Mouse (Mus musculus) MEL (cell line): ENCODE results near the gene Cpt1a. TPM values are rescaled to one million over a fixed set of nuclear protein-coding genes. Genes with fewer than 3 reads are reported as not detected.

ENCODE experiments used
- DNase-seq: peaks from one replicate; pipeline ENCODE4 v3.0.0; 2011; ENCODE audit warnings: low read depth, low spot score
- H3K27ac ChIP-seq: 2 replicates; pipeline ENCODE4 v1.5.1; 2012; ENCODE audit warnings: low read depth, mild to moderate bottlenecking, control low read depth, low read length, moderate library complexity; ENCODE audit not compliant: control insufficient read depth
- H3K27me3 ChIP-seq, 2 experiments: fragments of 150-350 bp in 1 of 2; sonication (generic) in 1 of 2; 2 replicates each; pipeline ENCODE4 v1.6.1; 2012; ENCODE audit warnings: low read length in 2 of 2, mild to moderate bottlenecking in 2 of 2, improper control_type of control experiment in 1 of 2, moderate library complexity in 1 of 2; ENCODE audit not compliant: insufficient read depth in 2 of 2, control insufficient read depth in 1 of 2
- H3K36me3 ChIP-seq, 2 experiments: 2 replicates each; pipeline ENCODE4 v1.6.1; 2012 to 2014; ENCODE audit warnings: low read length in 2 of 2, improper control_type of control experiment in 1 of 2, inconsistent platforms in 1 of 2, mild to moderate bottlenecking in 1 of 2; ENCODE audit not compliant: insufficient read depth in 2 of 2, control insufficient read depth in 1 of 2
- H3K4me1 ChIP-seq, 2 experiments: fragments of 150-350 bp in 1 of 2; sonication (generic) in 1 of 2; 2 replicates each; pipeline ENCODE4 v1.6.1; 2012; ENCODE audit warnings: low read length in 2 of 2, improper control_type of control experiment in 1 of 2, mild to moderate bottlenecking in 1 of 2; ENCODE audit not compliant: insufficient read depth in 2 of 2, control insufficient read depth in 1 of 2
- H3K4me3 ChIP-seq, 2 experiments: fragments of 150-350 bp in 1 of 2; sonication (generic) in 1 of 2; 2 replicates each; pipeline ENCODE4 v1.5.1; 2012; ENCODE audit warnings: low read depth in 2 of 2, low read length in 2 of 2, mild to moderate bottlenecking in 2 of 2, moderate library complexity in 2 of 2, control low read depth in 1 of 2, improper control_type of control experiment in 1 of 2; ENCODE audit not compliant: control insufficient read depth in 1 of 2, insufficient read depth in 1 of 2
- H3K79me2 ChIP-seq: 2 replicates; pipeline ENCODE4 v1.6.1; 2012; ENCODE audit warnings: mild to moderate bottlenecking, low read length, moderate library complexity; ENCODE audit not compliant: control insufficient read depth, poor library complexity, insufficient read depth
- H3K9ac ChIP-seq: 2 replicates; pipeline ENCODE4 v1.6.1; 2012; ENCODE audit warnings: low read depth, mild to moderate bottlenecking, control low read depth, low read length, moderate library complexity; ENCODE audit not compliant: control insufficient read depth, poor library complexity, severe bottlenecking
- H3K9me3 ChIP-seq: fragments of 150-350 bp; sonication (generic); replicated peaks from 2 replicates; pipeline ENCODE4 v1.6.1; 2012; ENCODE audit warnings: mild to moderate bottlenecking, low read length, improper control_type of control experiment, moderate library complexity; ENCODE audit not compliant: insufficient read depth
- BHLHE40 ChIP-seq: IDR thresholded peaks from 2 replicates; pipeline ENCODE4 v1.6.1; 2012; ENCODE audit warnings: low read depth, mild to moderate bottlenecking, inconsistent platforms, low read length, improper control_type of control experiment, borderline replicate concordance
- CHD1 ChIP-seq: IDR thresholded peaks from 2 replicates; pipeline ENCODE4 v1.6.1; 2012; ENCODE audit warnings: low read depth, mild to moderate bottlenecking, inconsistent platforms, low read length, improper control_type of control experiment
- CHD2 ChIP-seq: IDR thresholded peaks from 2 replicates; pipeline ENCODE4 v1.6.1; 2011; ENCODE audit warnings: low read length, improper control_type of control experiment
- CTCF ChIP-seq, 3 experiments: IDR thresholded peaks in 2 of 3; conservative IDR thresholded peaks in 1 of 3; 2 replicates each; pipeline ENCODE4 v1.5.1; 2011 to 2012; ENCODE audit warnings: low read length in 3 of 3, low read depth in 2 of 3, mild to moderate bottlenecking in 2 of 3, improper control_type of control experiment in 1 of 3, inconsistent platforms in 1 of 3, mixed read lengths in 1 of 3, moderate library complexity in 1 of 3; ENCODE audit not compliant: control insufficient read depth in 1 of 3, insufficient read depth in 1 of 3, poor library complexity in 1 of 3, severe bottlenecking in 1 of 3
- E2F4 ChIP-seq: IDR thresholded peaks from 2 replicates; pipeline ENCODE4 v1.6.1; 2011; ENCODE audit warnings: low read depth, low read length, improper control_type of control experiment, borderline replicate concordance
- ETS1 ChIP-seq: IDR thresholded peaks from 2 replicates; pipeline ENCODE4 v1.6.1; 2012; ENCODE audit warnings: low read depth, mild to moderate bottlenecking, inconsistent platforms, low read length, improper control_type of control experiment, moderate library complexity
- GABPA ChIP-seq: IDR thresholded peaks from 2 replicates; pipeline ENCODE4 v1.6.1; 2012; ENCODE audit warnings: low read depth, mild to moderate bottlenecking, inconsistent platforms, low read length, improper control_type of control experiment, moderate library complexity
- GATA1 ChIP-seq: IDR thresholded peaks from 2 replicates; pipeline ENCODE4 v1.6.1; 2011; ENCODE audit warnings: low read depth, low read length, improper control_type of control experiment
- HCFC1 ChIP-seq: IDR thresholded peaks from 2 replicates; pipeline ENCODE4 v1.6.1; 2012; ENCODE audit warnings: low read depth, mild to moderate bottlenecking, inconsistent platforms, low read length, improper control_type of control experiment, moderate library complexity
- JUND ChIP-seq: IDR thresholded peaks from 2 replicates; pipeline ENCODE4 v1.6.1; 2011; ENCODE audit warnings: low read depth, mild to moderate bottlenecking, improper control_type of control experiment, low read length
- KAT2A ChIP-seq: conservative IDR thresholded peaks from 2 replicates; pipeline ENCODE4 v1.6.1; 2012; ENCODE audit warnings: low read depth, low read length, improper control_type of control experiment, inconsistent platforms
- MAFK ChIP-seq: IDR thresholded peaks from 2 replicates; pipeline ENCODE4 v1.6.1; 2011; ENCODE audit warnings: low read depth, mild to moderate bottlenecking, low read length, improper control_type of control experiment, borderline replicate concordance
- MEF2A ChIP-seq: IDR thresholded peaks from 2 replicates; pipeline ENCODE4 v1.6.1; 2014; ENCODE audit warnings: low read depth, mild to moderate bottlenecking, inconsistent platforms, low read length, improper control_type of control experiment; ENCODE audit not compliant: poor library complexity, insufficient replicate concordance, severe bottlenecking; ENCODE audit errors: extremely low read depth
- MYB ChIP-seq: IDR thresholded peaks from 2 replicates; pipeline ENCODE4 v1.6.1; 2011; ENCODE audit warnings: mild to moderate bottlenecking, low read depth, low read length, improper control_type of control experiment
- NELFE ChIP-seq: IDR thresholded peaks from 2 replicates; pipeline ENCODE4 v1.6.1; 2011; ENCODE audit warnings: low read depth, low read length, improper control_type of control experiment
- NRF1 ChIP-seq: IDR thresholded peaks from 2 replicates; pipeline ENCODE4 v1.6.1; 2014; ENCODE audit warnings: low read depth, mild to moderate bottlenecking, inconsistent platforms, low read length, improper control_type of control experiment, moderate library complexity; ENCODE audit not compliant: poor library complexity, insufficient read depth, severe bottlenecking
- POLR2AphosphoS2 ChIP-seq: IDR thresholded peaks from 2 replicates; pipeline ENCODE4 v1.6.1; 2011; ENCODE audit warnings: low read length, improper control_type of control experiment
- POLR2AphosphoS5 ChIP-seq: IDR thresholded peaks from 2 replicates; pipeline ENCODE4 v1.6.1; 2012; ENCODE audit warnings: low read depth, borderline replicate concordance, mild to moderate bottlenecking, inconsistent platforms, low read length, moderate library complexity, mixed read lengths
- RAD21 ChIP-seq: IDR thresholded peaks from 2 replicates; pipeline ENCODE4 v1.6.1; 2011; ENCODE audit warnings: mild to moderate bottlenecking, low read depth, low read length, improper control_type of control experiment
- RCOR1 ChIP-seq: IDR thresholded peaks from 2 replicates; pipeline ENCODE4 v1.6.1; 2012; ENCODE audit warnings: low read depth, mild to moderate bottlenecking, inconsistent platforms, low read length, improper control_type of control experiment
- SIN3A ChIP-seq: IDR thresholded peaks from 2 replicates; pipeline ENCODE4 v1.6.1; 2012; ENCODE audit warnings: low read length, improper control_type of control experiment, inconsistent platforms
- SMC3 ChIP-seq: IDR thresholded peaks from 2 replicates; pipeline ENCODE4 v1.6.1; 2011; ENCODE audit warnings: low read depth, low read length, improper control_type of control experiment
- TAL1 ChIP-seq: IDR thresholded peaks from 2 replicates; pipeline ENCODE4 v1.6.1; 2012; ENCODE audit warnings: mild to moderate bottlenecking, inconsistent platforms, low read length, moderate library complexity, mixed read lengths
- TCF12 ChIP-seq: IDR thresholded peaks from 2 replicates; pipeline ENCODE4 v1.6.1; 2014; ENCODE audit warnings: low read depth, mild to moderate bottlenecking, inconsistent platforms, low read length, improper control_type of control experiment, moderate library complexity
- USF1 ChIP-seq: IDR thresholded peaks from 2 replicates; pipeline ENCODE4 v1.6.1; 2014; ENCODE audit warnings: low read depth, mild to moderate bottlenecking, inconsistent platforms, low read length, improper control_type of control experiment, moderate library complexity
- USF2 ChIP-seq, 2 experiments: IDR thresholded peaks; 2 replicates each; pipeline ENCODE4 v1.6.1; 2011 to 2012; ENCODE audit warnings: improper control_type of control experiment in 2 of 2, low read length in 2 of 2, borderline replicate concordance in 1 of 2, inconsistent platforms in 1 of 2, low read depth in 1 of 2, mild to moderate bottlenecking in 1 of 2; ENCODE audit not compliant: insufficient read depth in 1 of 2
- ZC3H11A ChIP-seq: IDR thresholded peaks from 2 replicates; pipeline ENCODE4 v1.6.1; 2012; ENCODE audit warnings: low read depth, mild to moderate bottlenecking, inconsistent platforms, low read length, improper control_type of control experiment
- ZKSCAN1 ChIP-seq: IDR thresholded peaks from 2 replicates; pipeline ENCODE4 v1.6.1; 2012; ENCODE audit warnings: low read depth, mild to moderate bottlenecking, inconsistent platforms, low read length, improper control_type of control experiment, moderate library complexity
- ZMIZ1 ChIP-seq: IDR thresholded peaks from 2 replicates; pipeline ENCODE4 v1.6.1; 2012; ENCODE audit warnings: low read depth, mild to moderate bottlenecking, inconsistent platforms, low read length, improper control_type of control experiment, moderate library complexity
- ZNF384 ChIP-seq: IDR thresholded peaks from 2 replicates; pipeline ENCODE4 v1.6.1; 2012; ENCODE audit warnings: low read depth, mild to moderate bottlenecking, inconsistent platforms, low read length, improper control_type of control experiment
- polyA plus RNA-seq, 2 experiments: library from polyadenylated mRNA; stranded (reverse) in 1 of 2; unstranded in 1 of 2; fragments of >175 nt in 1 of 2; fragments of >200 nt in 1 of 2; gene quantifications; 2 replicates each; pipeline versions ENCODE4 v1.2.1 to v1.2.4; 2012; ENCODE audit warnings: low replicate concordance in 2 of 2, low read depth in 1 of 2; ENCODE audit not compliant: insufficient read length in 2 of 2, insufficient read depth in 1 of 2, missing spikeins in 1 of 2
- total RNA-seq: library from RNA; depleted of rRNA; stranded (reverse); fragments of 300-350 nt; gene quantifications from 2 replicates; pipeline ENCODE4 v1.2.3, GENCODE M21; 2012

The Cpt1a gene
- total and polyA plus RNA-seq, 3 experiments: 16.1 to 40.4 TPM; not detected in 1

DNA sequence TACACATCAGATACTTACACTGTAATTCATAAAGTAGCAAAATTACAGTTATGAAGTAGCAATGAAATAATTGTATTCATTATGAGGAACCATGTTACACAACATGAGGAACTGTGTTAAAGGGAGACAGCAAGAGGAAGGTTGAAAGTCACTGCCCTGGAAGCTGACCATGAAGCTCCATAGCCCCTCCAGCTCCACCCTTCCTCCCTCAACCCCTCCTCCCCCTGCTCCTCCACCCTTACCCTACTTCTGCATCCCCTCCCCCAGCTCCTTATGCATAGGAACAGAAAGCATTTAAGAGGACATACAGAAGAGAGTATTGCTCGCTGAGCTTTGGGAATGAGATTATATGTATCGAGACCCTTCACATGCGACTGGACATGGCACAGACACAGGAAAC, 56.5 kb downstream of the Cpt1a start:
- DNase-seq: no peak
- Histone ChIP-seq H3K27me3 (no peaks in the 10 kb centered on the region), H3K27ac (no peak overlapping the region), H3K36me3 (peaks cover 0 to 6% of the 10 kb centered on the region in 2 experiments; a peak in 2 of 4 replicates), H3K9ac (no peak overlapping the region), H3K4me3 (no peak overlapping the region), H3K79me2 (no peaks in the 10 kb centered on the region), H3K4me1 (peaks cover 3 to 13% of the 10 kb centered on the region in 2 experiments), H3K9me3 (no peaks in the 10 kb centered on the region)
- TF ChIP-seq MEF2A: no peak
- no peak for TF ChIP-seq ETS1
- no peak for TF ChIP-seq SMC3
- no peak for TF ChIP-seq RCOR1
- TF ChIP-seq MAFK: no peak
- no peak for TF ChIP-seq POLR2AphosphoS2
- no peak for TF ChIP-seq TCF12
- no peak for TF ChIP-seq SIN3A
- no peak for TF ChIP-seq BHLHE40
- no peak for TF ChIP-seq ZKSCAN1
- TF ChIP-seq KAT2A: no peak
- no peak for TF ChIP-seq CHD1
- no peak for TF ChIP-seq GATA1

GRCm38 (mm10) chr19:3388061-3388460, 65.9 kb downstream of the Cpt1a start:
- Histone ChIP-seq H3K27ac (peak overlapping the region; percentile 43), H3K36me3 (peaks cover 0 to 12% of the 10 kb centered on the region in 2 experiments; a peak in 2 of 4 replicates), H3K9me3 (no peaks in the 10 kb centered on the region)
- TF ChIP-seq NELFE (no peak), E2F4 (no peak), GABPA (no peak), USF2 (IDR thresholded peaks at IDR 0.05; ENCODE audit: borderline replicate concordance in 1 of 2, insufficient read depth in 1 of 2, low read depth in 1 of 2, low read length in 2 of 2) (no peak), USF1 (no peak), POLR2AphosphoS2 (no peak), ZNF384 (peak; percentile 36; the same call in 1 of the 2 replicates), ETS1 (0 out of 2 replicates have a peak, but pooled peaks have one; percentile 19), NRF1 (no peak), KAT2A (no peak), CTCF (IDR thresholded peaks at IDR 0.05 in 2 of 3, conservative IDR thresholded peaks at IDR 0.05 in 1 of 3; ENCODE audit: control insufficient read depth in 1 of 3, insufficient read depth in 1 of 3, low read depth in 2 of 3, low read length in 3 of 3, poor library complexity in 1 of 3, severe bottlenecking in 1 of 3) (no peak), BHLHE40 (no peak), CHD1 (no peak), SIN3A (no peak), HCFC1 (no peak), RCOR1 (no peak), JUND (no peak), ZMIZ1 (no peak), RAD21 (no peak), POLR2AphosphoS5 (no peak), TAL1 (peak; percentile 32), MEF2A (no peak), CHD2 (no peak), MYB (peak; percentile 13; the same call in 1 of the 2 replicates), ZC3H11A (no peak), TCF12 (no peak)

More at GRCm38 (mm10) chr19:3388061-3388460, 65.9 kb downstream of the Cpt1a start:
- Histone ChIP-seq H3K4me1 (peaks cover 8 to 16% of the 10 kb centered on the region in 2 experiments; a peak in 3 of 4 replicates), H3K79me2 (no peaks in the 10 kb centered on the region; the same call in 1 of the 2 replicates), H3K4me3 (peak overlapping the region in 1 of 2 experiments; percentile 38; a peak in 1 of 4 replicates), H3K9ac (no peak overlapping the region), H3K27me3 (no peaks in the 10 kb centered on the region)
- peak; percentile 56 for DNase-seq
